Mouse (Mus musculus): ENCODE measurements around the gene Rab44. TPM values are rescaled to one million over a fixed set of nuclear protein-coding genes. Genes with fewer than 3 reads are reported as not detected.

Gene Rab44
- total and polyA plus RNA-seq, 2 experiments from 2014 or later: 0.23 to 2.0 TPM

- ATAC-seq (ENCODE audit: insufficient read depth, low read depth) (no peak), DNase-seq (ENCODE audit: low spot score) (no peak)
- Histone ChIP-seq H3K4me1 (ENCODE audit: control insufficient read depth, insufficient read depth) (peaks cover 8% of the 10 kb centered on the region), H3K36me3 (replicated peaks; ENCODE audit: control insufficient read depth, insufficient read depth, low read length) (no peaks in the 10 kb centered on the region), H3K4me2 (ENCODE audit: low read depth, low read length) (no peak overlapping the region), H3K9ac (replicated peaks; ENCODE audit: low read depth, low read length) (no peak overlapping the region), H3K27me3 (ENCODE audit: control insufficient read depth, insufficient read depth, low read length) (no peaks in the 10 kb centered on the region), H3K4me3 (ENCODE audit: low read depth, low read length) (no peak overlapping the region), H3K27ac (ENCODE audit: low read depth) (no peak overlapping the region), H3K9me3 (replicated peaks; ENCODE audit: control insufficient read depth, low read length) (no peaks in the 10 kb centered on the region)
- WGBS: 73% methylated on average over 9 of the region's 9 CpGs
- TF ChIP-seq EP300 (IDR thresholded peaks at IDR 0.05; ENCODE audit: low read depth) (no peak), CTCF (IDR thresholded peaks at IDR 0.05; ENCODE audit: low read depth) (no peak)
Observed at GRCm38 (mm10) chr17:29178503-29179059, 64.6 kb downstream of the Rab44 start.

DNA sequence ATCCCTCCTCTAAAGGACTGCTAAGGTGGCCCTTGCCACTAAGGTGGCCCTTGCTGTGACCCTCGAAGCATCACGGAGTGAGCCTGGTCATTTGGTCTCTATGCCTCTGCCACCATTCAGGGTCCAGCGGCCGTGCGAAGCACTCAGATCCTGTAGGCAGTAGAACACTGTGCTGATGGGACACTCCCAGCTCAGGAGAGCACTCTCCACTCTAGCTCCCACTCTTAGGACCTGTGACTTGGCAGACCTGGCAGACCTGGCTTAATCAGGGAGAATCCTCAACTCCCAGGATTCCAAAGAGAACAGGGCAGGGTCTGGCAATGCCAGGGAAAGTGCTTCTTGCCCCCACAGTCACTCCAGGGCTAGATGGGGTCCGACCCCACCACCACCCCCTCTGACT, 66.0 kb downstream of the Rab44 start:
- WGBS: 86% methylated on average over 6 of the region's 6 CpGs
- ATAC-seq (ENCODE audit: insufficient read depth, low read depth): no peak
- DNase-seq (ENCODE audit: low spot score): no peak
- TF ChIP-seq EP300 (IDR thresholded peaks at IDR 0.05; ENCODE audit: low read depth): no peak
- TF ChIP-seq CTCF (IDR thresholded peaks at IDR 0.05; ENCODE audit: low read depth): no peak
- Histone ChIP-seq H3K9me3 (replicated peaks; ENCODE audit: control insufficient read depth, low read length) (no peaks in the 10 kb centered on the region), H3K9ac (replicated peaks; ENCODE audit: low read depth, low read length) (no peak overlapping the region), H3K27me3 (ENCODE audit: control insufficient read depth, insufficient read depth, low read length) (no peaks in the 10 kb centered on the region), H3K4me3 (ENCODE audit: low read depth, low read length) (no peak overlapping the region), H3K4me2 (ENCODE audit: low read depth, low read length) (no peak overlapping the region), H3K4me1 (ENCODE audit: control insufficient read depth, insufficient read depth) (peaks cover 8% of the 10 kb centered on the region), H3K27ac (ENCODE audit: low read depth) (no peak overlapping the region), H3K36me3 (replicated peaks; ENCODE audit: control insufficient read depth, insufficient read depth, low read length) (no peaks in the 10 kb centered on the region)

DNA sequence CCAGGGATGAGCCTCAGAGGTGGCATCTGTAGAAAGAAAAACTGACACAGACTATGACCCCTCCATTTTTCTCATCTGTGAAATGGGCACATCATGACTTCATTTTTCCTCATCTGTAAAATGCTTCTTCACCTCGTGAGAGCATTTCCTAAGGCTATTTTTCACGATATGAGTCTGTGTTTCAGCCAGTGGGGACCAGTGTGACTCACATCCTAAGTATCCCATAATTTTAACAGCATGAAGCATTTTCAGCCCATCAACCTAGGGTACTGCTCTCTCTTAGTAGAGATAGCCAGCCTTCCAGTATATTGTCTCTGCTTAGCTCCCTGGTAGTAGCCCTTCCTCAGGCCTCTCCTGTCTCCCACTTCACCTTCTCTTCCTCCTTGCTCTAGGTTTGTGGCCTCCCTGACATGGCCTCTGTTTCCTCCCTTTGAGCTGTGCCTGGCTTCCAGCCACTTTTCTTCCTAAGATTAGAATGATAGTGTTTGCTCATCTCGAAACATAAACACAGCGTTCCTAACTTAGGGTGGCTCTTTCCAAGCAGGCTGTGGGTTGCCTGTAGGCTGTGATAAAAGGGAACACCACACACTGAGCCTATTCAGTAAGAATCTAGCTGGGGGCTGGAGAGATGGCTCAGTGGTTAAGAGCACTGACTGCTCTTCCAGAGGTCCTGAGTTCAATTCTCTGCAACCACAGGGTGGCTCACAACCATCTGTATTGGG, 66.6 kb downstream of the Rab44 start:
- 55% methylated on average over 4 of the region's 4 CpGs for WGBS
- no peaks in the 10 kb centered on the region for H3K9me3 ChIP-seq (replicated peaks; ENCODE audit: control insufficient read depth, low read length)
- H3K36me3 ChIP-seq (replicated peaks; ENCODE audit: control insufficient read depth, insufficient read depth, low read length): no peaks in the 10 kb centered on the region
- H3K4me1 ChIP-seq (ENCODE audit: control insufficient read depth, insufficient read depth): peaks cover 8% of the 10 kb centered on the region
- no peak overlapping the region for H3K27ac ChIP-seq (ENCODE audit: low read depth)
- no peak overlapping the region for H3K4me2 ChIP-seq (ENCODE audit: low read depth, low read length)
- no peak for DNase-seq (ENCODE audit: low spot score)
- TF ChIP-seq EP300 (IDR thresholded peaks at IDR 0.05; ENCODE audit: low read depth): no peak
- TF ChIP-seq CTCF (IDR thresholded peaks at IDR 0.05; ENCODE audit: low read depth): no peak
- no peak overlapping the region for H3K4me3 ChIP-seq (ENCODE audit: low read depth, low read length)
- H3K9ac ChIP-seq (replicated peaks; ENCODE audit: low read depth, low read length): no peak overlapping the region
- ATAC-seq (ENCODE audit: insufficient read depth, low read depth): no peak
- no peaks in the 10 kb centered on the region for H3K27me3 ChIP-seq (ENCODE audit: control insufficient read depth, insufficient read depth, low read length)

DNA sequence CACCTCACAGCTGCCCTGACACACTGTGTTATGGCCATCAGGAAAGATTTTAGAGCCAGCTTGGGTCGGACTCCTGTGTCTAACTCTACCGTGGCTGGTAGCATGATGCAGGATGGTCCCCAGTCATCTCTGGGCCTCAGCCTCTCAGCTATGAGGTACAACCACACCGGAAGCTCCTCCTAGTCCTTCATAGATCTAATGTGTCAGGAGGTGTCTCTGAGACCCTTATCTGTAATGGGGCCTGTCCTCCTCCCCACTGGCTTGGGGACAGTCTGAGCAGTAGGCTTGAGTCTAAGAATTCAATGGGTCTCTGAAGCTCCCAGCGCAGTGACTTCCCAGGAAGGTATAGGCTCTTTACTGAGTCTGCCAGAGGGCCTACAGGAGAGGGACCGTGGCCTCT, 67.8 kb downstream of the Rab44 start:
- Histone ChIP-seq H3K27ac (ENCODE audit: low read depth) (no peak overlapping the region), H3K27me3 (ENCODE audit: control insufficient read depth, insufficient read depth, low read length) (no peaks in the 10 kb centered on the region), H3K4me1 (ENCODE audit: control insufficient read depth, insufficient read depth) (0 out of 2 replicates have a peak, but pooled peaks cover 3% of the 10 kb centered on the region), H3K4me2 (ENCODE audit: low read depth, low read length) (no peak overlapping the region), H3K4me3 (ENCODE audit: low read depth, low read length) (no peak overlapping the region), H3K36me3 (replicated peaks; ENCODE audit: control insufficient read depth, insufficient read depth, low read length) (no peaks in the 10 kb centered on the region), H3K9ac (replicated peaks; ENCODE audit: low read depth, low read length) (no peak overlapping the region), H3K9me3 (replicated peaks; ENCODE audit: control insufficient read depth, low read length) (no peaks in the 10 kb centered on the region)
- TF ChIP-seq CTCF (IDR thresholded peaks at IDR 0.05; ENCODE audit: low read depth) (no peak), EP300 (IDR thresholded peaks at IDR 0.05; ENCODE audit: low read depth) (no peak)
- ATAC-seq (ENCODE audit: insufficient read depth, low read depth) (no peak), DNase-seq (ENCODE audit: low spot score) (no peak)
- 68% methylated on average over 5 of the region's 5 CpGs for WGBS

GRCm38 (mm10) chr17:29183162-29183561, 69.2 kb downstream of the Rab44 start:
- TF ChIP-seq EP300 (IDR thresholded peaks at IDR 0.05; ENCODE audit: low read depth) (no peak), CTCF (IDR thresholded peaks at IDR 0.05; ENCODE audit: low read depth) (no peak)
- no peak for ATAC-seq (ENCODE audit: insufficient read depth, low read depth)
- H3K27ac ChIP-seq (ENCODE audit: low read depth): no peak overlapping the region
- H3K4me2 ChIP-seq (ENCODE audit: low read depth, low read length): no peak overlapping the region
- 59% methylated on average over 11 of the region's 11 CpGs for WGBS
- H3K36me3 ChIP-seq (replicated peaks; ENCODE audit: control insufficient read depth, insufficient read depth, low read length): no peaks in the 10 kb centered on the region
- DNase-seq (ENCODE audit: low spot score): no peak
- no peaks in the 10 kb centered on the region for H3K27me3 ChIP-seq (ENCODE audit: control insufficient read depth, insufficient read depth, low read length)
- no peak overlapping the region for H3K9ac ChIP-seq (replicated peaks; ENCODE audit: low read depth, low read length)
- no peak overlapping the region for H3K4me3 ChIP-seq (ENCODE audit: low read depth, low read length)
- no peaks in the 10 kb centered on the region for H3K4me1 ChIP-seq (ENCODE audit: control insufficient read depth, insufficient read depth)
- H3K9me3 ChIP-seq (replicated peaks; ENCODE audit: control insufficient read depth, low read length): no peaks in the 10 kb centered on the region
